Mouse (Mus musculus) ovary, adult 2 months (tissue): Measurements from ENCODE around the gene Slc31a1. TPM values are rescaled to one million over a fixed set of nuclear protein-coding genes. Genes with fewer than 3 reads are reported as not detected.

Source experiments
- polyA plus RNA-seq: library from polyadenylated mRNA; depleted of rRNA; stranded (reverse); fragments of >200 nt; gene quantifications from 2 replicates; pipeline ENCODE4 v1.2.3, GENCODE M21; 2012; rRNA removed

Gene Slc31a1
- polyA plus RNA-seq: 16.5 and 16.7 TPM in 2 replicates

GRCm38 (mm10) chr4:62360088-62360804 is at the start of gene Slc31a1, which contains the start of gene Fkbp15:
Gene Slc31a1, plus strand, starts transcription at chr4:62360727.
Gene Fkbp15, minus strand, starts transcription at chr4:62360548.

GRCm38 (mm10) chr4:62408601-62409282 is 48.2 kb downstream of the Slc31a1 start, which contains the start of the genes Cdc26 and Prpf4:
Gene Cdc26, minus strand, starts transcription at chr4:62408642.
Gene Prpf4, plus strand, starts transcription at chr4:62408797.

GRCm38 (mm10) chr4:62435081-62435480 is 74.6 kb downstream of the Slc31a1 start, which contains the start of gene Rnf183:
Gene Rnf183, minus strand, starts transcription at chr4:62435252.

Other genes with a start within 250 kb of the Slc31a1 start
- not detected in 2 replicates for gene Mup21, start 209.9 kb upstream of the Slc31a1 start, polyA plus RNA-seq
- 0.36 and 0.57 TPM in 2 replicates for gene Zfp37, start 129.7 kb upstream of the Slc31a1 start, polyA plus RNA-seq
- 30.0 and 35.4 TPM in 2 replicates for gene Slc31a2, start 98.2 kb upstream of the Slc31a1 start, polyA plus RNA-seq
- 28.8 and 31.7 TPM in 2 replicates for gene Fkbp15, start 179 bp upstream of the Slc31a1 start, polyA plus RNA-seq
- gene Cdc26, start 47.9 kb downstream of the Slc31a1 start, polyA plus RNA-seq: 13.5 and 20.4 TPM in 2 replicates
- 13.0 and 14.0 TPM in 2 replicates for gene Prpf4, start 48.1 kb downstream of the Slc31a1 start, polyA plus RNA-seq
- 4.6 and 5.8 TPM in 2 replicates for gene Rnf183, start 74.5 kb downstream of the Slc31a1 start, polyA plus RNA-seq
- 6.6 and 6.9 TPM in 2 replicates for gene Wdr31, start 110.2 kb downstream of the Slc31a1 start, polyA plus RNA-seq
- 25.1 and 35.0 TPM in 2 replicates for gene Bspry, start 119.3 kb downstream of the Slc31a1 start, polyA plus RNA-seq
- gene Hdhd3, start 142.7 kb downstream of the Slc31a1 start, polyA plus RNA-seq: 10.2 and 18.2 TPM in 2 replicates
- gene Alad, start 159.2 kb downstream of the Slc31a1 start, polyA plus RNA-seq: 202 and 299 TPM in 2 replicates
- gene Pole3, start 164.3 kb downstream of the Slc31a1 start, polyA plus RNA-seq: 14.8 and 15.3 TPM in 2 replicates
- gene 4933430I17Rik, start 164.6 kb downstream of the Slc31a1 start, polyA plus RNA-seq: 0.16 TPM in 1 of 2 replicates, not detected in the other
- gene Rgs3, start 199.1 kb downstream of the Slc31a1 start, polyA plus RNA-seq: 96.1 and 108 TPM in 2 replicates